Mouse (Mus musculus) forebrain, embryonic 14.5 days (tissue): ENCODE data around the gene Scgn. TPM values are rescaled to one million over a fixed set of nuclear protein-coding genes. Genes with fewer than 3 reads are reported as not detected.

Experiments
- ATAC-seq: fragments of 200-750 bp; cut with Nextera tagmentation; 2 replicates; pipeline ENCODE4 v1.8.0; 2017; ENCODE audit warnings: mild to moderate bottlenecking, moderate library complexity
- DNase-seq: peaks from one replicate; pipeline ENCODE4 v3.0.0-alpha.2; 2015; ENCODE audit warnings: low spot score
- H3K27ac ChIP-seq: fragments of 300-500 bp; sonication (generic); 2 replicates; pipeline ENCODE4 v1.5.1; 2014; ENCODE audit warnings: low read depth, mild to moderate bottlenecking, control low read depth, low read length, moderate library complexity
- H3K27me3 ChIP-seq: fragments of 300-500 bp; sonication (generic); replicated peaks from 2 replicates; pipeline ENCODE4 v1.6.1; 2014; ENCODE audit warnings: low read length, control low read depth, mixed read lengths; ENCODE audit not compliant: control insufficient read depth, insufficient read depth
- H3K36me3 ChIP-seq: fragments of 300-500 bp; sonication (generic); 2 replicates; pipeline ENCODE4 v1.6.1; 2014; ENCODE audit warnings: low read length, control low read depth; ENCODE audit not compliant: control insufficient read depth, insufficient read depth
- H3K4me1 ChIP-seq: fragments of 300-500 bp; sonication (generic); 2 replicates; pipeline ENCODE4 v1.6.1; 2014; ENCODE audit warnings: antibody characterized with exemption, low read length, control low read depth; ENCODE audit not compliant: control insufficient read depth, insufficient read depth
- H3K4me2 ChIP-seq: fragments of 300-500 bp; sonication (generic); 2 replicates; pipeline ENCODE4 v1.6.1; 2014; ENCODE audit warnings: mild to moderate bottlenecking, control low read depth, low read length
- H3K4me3 ChIP-seq: fragments of 300-500 bp; sonication (generic); 2 replicates; pipeline ENCODE4 v1.5.1; 2014; ENCODE audit warnings: low read depth, low read length, control low read depth
- H3K9ac ChIP-seq: fragments of 300-500 bp; sonication (generic); 2 replicates; pipeline ENCODE4 v1.6.1; 2014; ENCODE audit warnings: mild to moderate bottlenecking, low read length, control low read depth, moderate library complexity
- H3K9me3 ChIP-seq: fragments of 300-500 bp; sonication (generic); replicated peaks from 2 replicates; pipeline ENCODE4 v1.6.1; 2016; ENCODE audit warnings: low read length, control low read depth, mixed read lengths; ENCODE audit not compliant: control insufficient read depth
- WGBS: fragments of 180-500 bp; shearing (Covaris S2); extraction: QIAGEN DNeasy Blood & Tissue Kit; methylation state at CpG from one replicate; pipeline ENCODE4 v1.1.7; 2014; 5-methylcytosine and 5-hydroxymethylcytosine counted together
- polyA plus RNA-seq: library from polyadenylated mRNA; unstranded; fragments of >200 nt; fragmentation: Nextera tagmentation; extraction: Ambion mirVana; gene quantifications from 2 replicates; pipeline ENCODE4 v1.2.1, GENCODE M21; 2014

The Scgn gene
- polyA plus RNA-seq, 1 experiment from 2014 or later: 5.3 TPM

- Histone ChIP-seq H3K4me1 (no peaks in the 10 kb centered on the region), H3K36me3 (no peaks in the 10 kb centered on the region), H3K27me3 (no peaks in the 10 kb centered on the region), H3K4me3 (no peak overlapping the region), H3K9ac (no peak overlapping the region), H3K4me2 (no peak overlapping the region), H3K27ac (no peak overlapping the region), H3K9me3 (no peaks in the 10 kb centered on the region)
- WGBS: 74% methylated on average over 3 of the region's 3 CpGs
- DNase-seq: no peak
- ATAC-seq: no peak
Observed at GRCm38 (mm10) chr13:23950928-23951327, 40.1 kb downstream of the Scgn start.

- H3K9ac ChIP-seq: no peak overlapping the region
- no peaks in the 10 kb centered on the region for H3K36me3 ChIP-seq
- ATAC-seq: peak; percentile 78; the same call in 1 of the 2 replicates
- WGBS: 42% methylated on average over 14 of the region's 14 CpGs
- no peaks in the 10 kb centered on the region for H3K27me3 ChIP-seq
- no peak overlapping the region for H3K4me3 ChIP-seq
- no peaks in the 10 kb centered on the region for H3K9me3 ChIP-seq
- H3K27ac ChIP-seq: no peak overlapping the region
- no peaks in the 10 kb centered on the region for H3K4me1 ChIP-seq
- DNase-seq: peak; percentile 79
- no peak overlapping the region for H3K4me2 ChIP-seq
Observed at GRCm38 (mm10) chr13:23949484-23950246, 41.3 kb downstream of the Scgn start.

- H3K9me3 ChIP-seq: no peaks in the 10 kb centered on the region
- ATAC-seq (no peak), DNase-seq (no peak)
- no peak overlapping the region for H3K4me2 ChIP-seq
- H3K9ac ChIP-seq: no peak overlapping the region
- no peak overlapping the region for H3K27ac ChIP-seq
- H3K27me3 ChIP-seq: no peaks in the 10 kb centered on the region
- H3K4me3 ChIP-seq: no peak overlapping the region
- 16% methylated on average over 2 of the region's 2 CpGs for WGBS
- H3K4me1 ChIP-seq: no peaks in the 10 kb centered on the region
- H3K36me3 ChIP-seq: no peaks in the 10 kb centered on the region
Observed at GRCm38 (mm10) chr13:23946254-23946653, 44.8 kb downstream of the Scgn start.

- Histone ChIP-seq H3K9ac (no peak overlapping the region), H3K4me3 (no peak overlapping the region), H3K4me1 (no peaks in the 10 kb centered on the region; the same call in 1 of the 2 replicates), H3K36me3 (no peaks in the 10 kb centered on the region), H3K9me3 (no peaks in the 10 kb centered on the region), H3K4me2 (no peak overlapping the region), H3K27me3 (no peaks in the 10 kb centered on the region), H3K27ac (no peak overlapping the region)
- WGBS: 56% methylated on average over 2 of the region's 2 CpGs
- ATAC-seq (no peak), DNase-seq (peak; percentile 19)
Observed at GRCm38 (mm10) chr13:23942861-23943260, 48.2 kb downstream of the Scgn start.

DNA sequence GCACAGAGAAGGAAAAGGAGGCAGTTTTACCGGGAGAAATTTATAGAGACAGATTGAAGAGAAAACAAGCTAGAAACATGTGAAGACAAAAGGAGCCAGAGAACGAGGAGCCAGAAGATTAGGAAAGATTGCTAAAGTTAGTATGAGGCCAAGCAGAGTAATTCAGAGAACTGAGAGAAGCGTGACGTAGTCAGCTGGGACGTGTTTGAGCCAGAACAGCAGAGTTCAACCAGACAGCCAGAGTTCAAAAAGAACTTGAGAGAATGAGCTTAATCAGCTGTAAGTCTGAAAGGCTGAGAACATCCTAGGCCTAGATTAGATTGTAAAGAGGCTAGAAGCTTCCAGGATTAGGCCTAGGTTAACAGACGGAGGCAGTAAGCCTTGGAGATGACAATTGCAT lies 50.7 kb downstream of the Scgn start:
- no peaks in the 10 kb centered on the region for H3K27me3 ChIP-seq
- H3K27ac ChIP-seq: no peak overlapping the region
- H3K4me1 ChIP-seq: no peaks in the 10 kb centered on the region; the same call in 1 of the 2 replicates
- H3K9ac ChIP-seq: no peak overlapping the region
- no peak for ATAC-seq
- no peak overlapping the region for H3K4me3 ChIP-seq
- no peak overlapping the region for H3K4me2 ChIP-seq
- no peaks in the 10 kb centered on the region for H3K36me3 ChIP-seq
- no peak for DNase-seq
- WGBS: 49% methylated on average over 6 of the region's 6 CpGs
- no peaks in the 10 kb centered on the region for H3K9me3 ChIP-seq

GRCm38 (mm10) chr13:23938699-23939098 lies 52.3 kb downstream of the Scgn start:
- Histone ChIP-seq H3K9me3 (no peaks in the 10 kb centered on the region), H3K4me1 (no peaks in the 10 kb centered on the region; the same call in 1 of the 2 replicates), H3K4me2 (no peak overlapping the region), H3K4me3 (no peak overlapping the region), H3K27ac (no peak overlapping the region), H3K27me3 (no peaks in the 10 kb centered on the region), H3K9ac (no peak overlapping the region), H3K36me3 (no peaks in the 10 kb centered on the region)
- peak; percentile 70 for DNase-seq
- ATAC-seq: peak; percentile 52; the same call in 1 of the 2 replicates
- 88% methylated on average over 1 of the region's 1 CpGs for WGBS

DNA sequence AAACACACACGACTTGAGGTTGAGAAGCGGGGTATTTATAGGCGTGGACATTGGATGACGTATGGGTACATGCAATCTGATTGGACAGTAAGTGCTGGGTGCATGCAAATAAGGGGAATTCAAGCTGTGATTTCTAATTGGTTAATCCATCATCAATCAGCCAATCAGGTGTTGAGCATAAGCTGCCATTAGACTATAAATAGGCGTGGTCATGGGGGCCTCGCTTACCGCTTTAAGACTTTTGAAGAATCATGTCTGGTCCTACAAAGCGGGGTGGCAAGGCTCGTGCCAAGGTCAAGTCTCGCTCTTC lies 56.8 kb downstream of the Scgn start, which contains the start of gene Hist1h2aa:
Gene Hist1h2aa (plus strand): TSS at position 252 of the 310 bp plus-strand sequence.
- H3K27me3 ChIP-seq: no peaks in the 10 kb centered on the region
- ATAC-seq (no peak), DNase-seq (no peak)
- no peaks in the 10 kb centered on the region; the same call in 1 of the 2 replicates for H3K4me1 ChIP-seq
- no peak within 1 kb of the TSS for H3K4me2 ChIP-seq
- no peak within 1 kb of the TSS for H3K4me3 ChIP-seq
- H3K9ac ChIP-seq: no peak within 1 kb of the TSS
- WGBS: 96% methylated on average over 10 of the region's 10 CpGs
- H3K36me3 ChIP-seq: no peaks in the 10 kb centered on the region
- no peak within 1 kb of the TSS for H3K27ac ChIP-seq
- no peaks in the 10 kb centered on the region for H3K9me3 ChIP-seq

GRCm38 (mm10) chr13:23933421-23934210 lies 57.4 kb downstream of the Scgn start, which contains the start of gene Hist1h2ba:
Hist1h2ba (minus strand) TSS chr13:23934156.
- H3K9me3 ChIP-seq: no peaks in the 10 kb centered on the region
- ATAC-seq (no peak), DNase-seq (no peak)
- H3K9ac ChIP-seq: no peak within 1 kb of the TSS
- H3K27ac ChIP-seq: no peak within 1 kb of the TSS
- H3K36me3 ChIP-seq: no peaks in the 10 kb centered on the region
- H3K4me3 ChIP-seq: no peak within 1 kb of the TSS
- WGBS: 96% methylated on average over 33 of the region's 39 CpGs
- H3K4me2 ChIP-seq: no peak within 1 kb of the TSS
- no peaks in the 10 kb centered on the region for H3K27me3 ChIP-seq
- no peaks in the 10 kb centered on the region; the same call in 1 of the 2 replicates for H3K4me1 ChIP-seq

GRCm38 (mm10) chr13:23930904-23931303 lies 60.1 kb downstream of the Scgn start:
- Histone ChIP-seq H3K27me3 (no peaks in the 10 kb centered on the region), H3K9ac (no peak overlapping the region), H3K27ac (no peak overlapping the region), H3K4me2 (no peak overlapping the region), H3K4me3 (no peak overlapping the region), H3K4me1 (no peaks in the 10 kb centered on the region), H3K36me3 (no peaks in the 10 kb centered on the region), H3K9me3 (no peaks in the 10 kb centered on the region)
- ATAC-seq (no peak), DNase-seq (no peak)
- 78% methylated on average over 11 of the region's 11 CpGs for WGBS
